Mouse (Mus musculus): Measurements from ENCODE around the gene Fcer1g.
A peak's percentile ranks its signal among the peaks of the same experiment; 100 is the strongest.

Fcer1g gene

DNA sequence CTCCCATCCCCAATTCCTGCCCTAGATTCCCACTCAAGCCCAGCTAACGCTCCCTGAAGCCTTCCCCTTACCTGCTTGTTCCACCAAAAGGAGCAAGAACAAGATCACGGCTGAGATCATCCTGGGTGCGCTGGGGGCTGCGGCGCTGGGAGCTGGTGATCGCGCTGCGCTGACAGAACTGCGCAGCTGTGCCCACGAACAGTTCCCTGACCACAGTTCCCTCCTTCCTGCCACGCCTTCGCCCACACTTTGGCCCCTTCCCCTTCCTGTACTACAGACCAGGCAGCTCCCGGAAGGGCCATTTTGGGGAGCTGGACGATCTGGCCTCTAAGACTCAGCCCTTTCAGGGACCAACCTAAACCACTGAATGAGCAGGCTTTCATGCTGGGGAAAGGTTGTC, at the start of gene Fcer1g:
Fcer1g (minus strand) TSS at position 240 of the 400 bp plus-strand sequence.
- peak; percentile 41 to 44 for DNase-seq (ENCODE audit: low spot score in 2 of 2)

DNA sequence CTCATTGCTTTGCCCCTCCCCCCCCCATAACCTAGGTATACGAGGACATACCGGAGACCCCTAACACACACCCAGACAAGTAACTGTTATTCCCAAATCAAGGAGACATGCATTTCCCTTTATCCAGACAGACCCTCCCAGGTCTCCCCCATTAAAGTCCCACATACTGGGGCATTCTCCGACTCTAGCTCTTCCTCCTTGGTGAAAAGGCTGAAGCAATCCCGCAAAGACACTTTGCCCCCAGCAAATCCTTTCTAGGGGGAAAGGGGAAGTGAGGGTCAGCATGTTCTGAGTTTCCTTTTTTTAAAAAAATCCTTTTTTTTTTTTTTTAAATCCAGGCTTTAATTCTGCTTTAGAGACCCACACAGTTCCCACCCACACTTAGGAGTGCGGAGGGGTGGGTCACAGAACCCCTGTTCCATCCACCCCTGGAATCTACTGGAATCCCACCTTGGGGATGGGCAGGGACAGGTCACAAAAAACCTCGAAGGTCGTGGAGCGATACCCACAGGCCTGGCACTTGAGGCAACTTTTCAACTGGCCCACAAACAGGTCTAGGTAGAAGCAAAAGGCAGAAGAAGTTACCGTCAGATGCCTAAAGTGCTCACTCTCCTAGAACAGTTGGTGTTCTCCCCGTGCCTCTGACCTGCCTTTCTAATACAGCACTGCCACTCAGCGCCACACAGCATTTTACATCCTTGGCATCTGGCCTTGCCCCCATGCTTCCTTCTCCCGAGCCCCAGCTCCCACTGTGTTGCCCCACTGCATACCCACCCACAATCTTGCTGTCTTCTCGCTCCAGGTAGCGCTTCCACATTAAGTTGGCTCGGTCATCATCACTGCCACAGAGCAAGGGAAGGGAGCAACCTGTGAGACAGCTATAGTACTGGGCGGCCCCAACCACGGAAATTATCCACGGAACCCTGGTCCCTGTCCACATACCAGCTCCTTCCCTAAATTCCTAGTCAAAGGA, 49.3 kb upstream of the Fcer1g start:
- peak in 1 of 2 experiments; percentile 1 for DNase-seq (ENCODE audit: low spot score in 2 of 2)

DNA sequence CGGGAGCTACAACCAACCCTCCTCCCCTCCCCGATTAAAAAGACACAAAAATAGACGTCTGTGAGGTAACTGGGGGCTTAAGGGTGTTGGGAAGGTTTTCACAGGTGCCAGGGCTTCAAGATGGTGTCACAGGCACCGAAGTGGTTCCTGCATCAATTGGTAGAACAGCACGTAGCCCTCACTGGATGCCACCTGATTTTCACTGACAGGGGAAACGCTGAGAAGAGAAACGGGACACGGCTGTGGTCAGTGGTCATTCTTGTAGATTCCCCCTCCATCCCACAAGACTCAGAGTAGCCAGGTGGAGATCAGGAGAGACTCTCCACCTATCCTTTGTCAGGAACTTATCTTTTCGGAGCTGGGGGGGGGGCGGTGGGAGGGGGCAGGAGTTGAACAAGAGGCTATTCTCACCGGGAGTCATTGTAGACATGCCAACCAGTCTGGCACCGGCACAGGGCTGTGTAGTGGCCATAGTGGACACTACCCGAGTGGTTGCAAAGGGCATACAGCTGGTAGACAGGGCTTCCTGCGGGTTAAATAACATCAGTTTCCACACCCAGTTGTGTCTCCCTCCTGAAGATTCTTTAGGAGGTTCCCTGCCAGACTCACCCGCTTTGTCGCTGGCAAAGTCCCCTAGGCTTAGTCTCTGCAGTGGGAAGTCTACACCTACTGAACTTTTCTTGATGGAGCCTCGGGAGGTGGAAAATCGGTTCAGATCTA, 48.1 kb upstream of the Fcer1g start:
- no peak for DNase-seq (ENCODE audit: low spot score in 2 of 2)

DNA sequence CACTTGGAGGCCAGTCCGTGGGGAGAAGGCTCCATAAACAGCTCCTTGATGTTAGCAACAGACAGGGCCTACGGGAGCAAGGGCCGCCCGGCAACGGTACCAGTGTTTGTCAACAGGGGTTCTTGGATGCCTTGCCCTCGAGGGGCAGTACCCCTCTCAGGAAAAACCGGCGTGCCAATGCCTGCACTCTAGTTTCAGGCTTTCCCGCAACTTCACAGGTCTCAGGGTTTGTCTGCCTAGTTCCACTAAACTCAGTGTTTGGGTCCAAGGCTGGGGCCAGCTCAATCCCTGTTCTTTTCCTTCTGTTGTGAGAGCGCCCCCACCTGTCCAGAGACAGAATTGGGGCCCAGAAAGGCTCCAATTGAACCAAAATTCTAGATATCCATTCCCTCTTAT, 47.4 kb upstream of the Fcer1g start:
- peak; percentile 64 to 82 for DNase-seq (ENCODE audit: low spot score in 2 of 2)

DNA sequence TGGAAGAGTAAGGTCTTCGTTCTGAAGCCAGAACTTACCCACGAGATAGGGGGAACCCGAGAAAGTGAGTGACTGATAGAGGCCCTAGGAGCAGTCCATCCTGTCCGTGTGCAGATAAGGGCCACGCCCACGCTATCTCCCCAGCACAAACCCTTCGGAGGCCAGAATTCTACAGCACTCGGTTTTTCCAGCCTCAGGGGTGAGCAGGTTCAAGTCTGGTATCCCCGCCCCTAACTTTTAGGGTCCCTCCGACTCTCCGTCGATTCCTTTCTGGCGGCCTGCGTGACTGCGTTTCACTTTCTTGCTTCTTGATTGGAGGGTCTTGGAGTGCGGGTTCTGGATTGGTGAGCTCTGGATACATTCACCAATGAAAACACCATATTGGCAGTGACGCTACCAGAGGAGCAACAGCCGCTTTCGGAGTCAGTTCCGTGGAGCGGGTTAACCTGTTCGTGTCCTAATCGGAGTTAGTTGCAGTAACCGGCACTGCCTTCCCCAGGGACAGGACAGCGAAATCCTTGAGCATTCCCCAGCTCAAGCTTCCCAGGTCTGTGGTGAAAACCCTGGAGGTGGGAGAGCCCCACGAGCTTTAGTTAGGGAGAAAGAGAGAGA, 46.9 kb upstream of the Fcer1g start, which contains the start of gene Ppox:
Ppox (minus strand) TSS at position 271 of the 612 bp plus-strand sequence.
- DNase-seq (ENCODE audit: low spot score in 2 of 2) = peak; percentile 93 to 96

DNA sequence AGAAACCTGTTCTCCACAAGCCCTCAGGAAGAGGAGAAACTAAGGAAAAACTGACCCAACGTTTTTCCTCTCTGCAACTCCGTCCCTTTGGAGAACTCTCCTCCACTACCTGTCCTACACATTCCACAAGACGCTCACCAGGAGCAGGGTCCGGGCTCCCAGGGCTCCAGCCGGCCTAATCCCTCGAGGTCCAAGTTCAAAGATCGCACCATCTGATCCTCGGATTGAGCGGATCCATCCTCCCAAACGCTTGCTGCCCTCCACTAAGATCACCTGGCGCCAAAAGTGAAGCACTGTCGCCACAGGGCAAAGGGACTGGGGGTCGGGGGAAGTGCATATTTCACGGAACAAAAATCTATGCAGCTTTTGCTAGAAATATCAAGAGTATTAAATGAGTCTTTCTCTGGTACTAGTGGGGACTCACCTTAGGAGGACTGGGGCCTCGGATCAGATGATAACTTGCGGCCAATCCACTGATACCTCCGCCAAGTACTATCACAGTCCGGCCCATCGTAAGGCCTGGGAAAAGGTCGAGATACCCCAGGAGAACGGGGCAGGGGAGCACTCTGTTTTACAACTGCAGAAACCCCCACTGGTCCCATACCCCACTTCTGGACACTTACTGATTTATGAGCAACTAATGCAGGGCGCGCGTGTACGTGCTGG, 46.2 kb upstream of the Fcer1g start:
- DNase-seq (ENCODE audit: low spot score in 2 of 2) = no peak

DNA sequence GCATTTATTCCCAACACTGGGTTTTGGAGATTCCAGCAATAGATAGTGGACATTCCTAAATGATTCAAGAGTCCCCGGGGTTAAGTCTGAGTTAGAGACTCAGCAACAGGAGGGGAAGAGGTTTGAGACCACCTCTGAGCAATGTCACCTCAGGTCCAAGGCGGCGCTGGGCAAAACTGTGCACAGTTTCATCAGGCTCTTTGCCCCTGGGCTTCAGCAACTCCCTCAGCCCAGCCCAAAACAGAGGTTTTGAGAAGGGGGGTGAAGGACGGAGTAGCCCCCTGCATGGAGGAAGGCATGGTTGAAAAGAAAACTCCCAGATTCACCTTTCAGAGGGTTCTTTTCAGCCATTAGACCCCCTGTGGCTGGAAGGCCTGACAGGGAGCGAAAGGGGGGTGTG, 45.6 kb upstream of the Fcer1g start:
- DNase-seq (ENCODE audit: low spot score in 2 of 2) = no peak

DNA sequence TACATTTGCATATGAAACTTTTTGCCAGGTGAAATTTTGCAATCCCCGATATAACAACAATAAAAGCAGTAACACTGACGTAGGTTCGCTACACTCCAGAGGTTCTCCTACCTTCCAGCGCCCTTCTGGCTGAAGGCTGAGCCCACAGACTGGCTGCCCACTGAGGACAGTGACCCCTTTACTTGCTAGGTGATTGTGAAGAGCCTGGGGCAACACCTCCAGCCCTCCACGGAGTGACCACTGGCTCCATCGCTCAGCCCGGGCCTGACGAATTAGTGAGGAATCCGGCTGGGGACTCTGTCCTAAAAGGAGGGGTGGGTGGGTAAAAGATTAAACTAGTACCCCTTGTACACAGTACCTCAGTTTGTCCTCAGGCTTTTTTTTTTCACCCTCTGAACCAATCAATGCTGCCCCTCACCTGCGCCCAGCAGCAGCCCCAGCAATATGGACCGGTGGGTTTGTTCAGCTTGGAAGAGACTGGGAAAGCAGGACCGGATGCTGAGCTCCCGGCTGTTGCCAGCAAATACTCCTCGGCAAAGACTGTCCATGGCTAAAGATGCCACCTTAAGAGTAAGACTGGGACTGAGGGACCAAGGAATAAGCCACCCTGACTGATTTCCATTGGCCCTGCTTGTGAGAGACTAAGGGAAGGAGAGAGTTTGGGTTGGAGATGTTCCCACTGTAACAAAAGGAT, 45.0 kb upstream of the Fcer1g start:
- no peak for DNase-seq (ENCODE audit: low spot score in 2 of 2)

DNA sequence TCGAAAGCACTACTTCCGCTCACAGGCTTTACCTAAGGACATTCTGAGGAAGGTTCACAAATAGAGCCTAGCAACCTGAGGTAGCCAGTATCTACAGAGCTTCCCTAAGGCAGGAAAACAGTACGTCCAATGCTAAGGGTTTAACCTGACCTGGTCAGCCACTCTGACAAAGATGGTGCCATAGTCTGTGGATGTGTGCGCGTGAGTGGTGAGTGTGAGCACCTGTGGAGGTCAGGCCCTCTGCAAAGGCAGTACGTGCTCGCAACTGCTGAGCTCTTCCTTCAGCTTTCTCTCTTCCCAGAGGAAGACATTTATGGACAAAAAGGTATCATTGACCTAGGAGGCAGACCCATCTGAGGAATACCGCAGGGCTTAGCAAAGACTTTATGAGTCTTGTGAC, 44.3 kb upstream of the Fcer1g start:
- no peak for DNase-seq (ENCODE audit: low spot score in 2 of 2)

DNA sequence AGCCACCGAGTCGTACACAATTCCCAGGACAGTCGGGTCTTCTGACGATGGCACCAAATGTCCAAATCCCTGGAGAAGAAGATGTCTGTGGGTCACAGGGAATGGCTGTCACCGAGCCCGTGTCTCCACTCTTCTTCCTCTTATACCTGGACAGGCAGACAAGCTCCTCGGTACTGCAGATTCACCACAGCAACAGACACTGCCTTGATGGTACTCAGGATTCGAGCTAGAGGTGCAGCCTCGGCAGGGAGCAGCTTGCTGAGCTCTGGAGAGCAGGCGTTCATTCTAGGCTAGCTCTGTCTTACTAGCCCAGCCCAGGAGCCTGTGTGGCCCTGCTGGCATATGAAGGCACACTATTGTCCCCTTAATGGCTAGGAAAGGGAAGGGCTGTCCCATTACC, 43.6 kb upstream of the Fcer1g start:
- DNase-seq (ENCODE audit: low spot score in 2 of 2) = no peak

DNA sequence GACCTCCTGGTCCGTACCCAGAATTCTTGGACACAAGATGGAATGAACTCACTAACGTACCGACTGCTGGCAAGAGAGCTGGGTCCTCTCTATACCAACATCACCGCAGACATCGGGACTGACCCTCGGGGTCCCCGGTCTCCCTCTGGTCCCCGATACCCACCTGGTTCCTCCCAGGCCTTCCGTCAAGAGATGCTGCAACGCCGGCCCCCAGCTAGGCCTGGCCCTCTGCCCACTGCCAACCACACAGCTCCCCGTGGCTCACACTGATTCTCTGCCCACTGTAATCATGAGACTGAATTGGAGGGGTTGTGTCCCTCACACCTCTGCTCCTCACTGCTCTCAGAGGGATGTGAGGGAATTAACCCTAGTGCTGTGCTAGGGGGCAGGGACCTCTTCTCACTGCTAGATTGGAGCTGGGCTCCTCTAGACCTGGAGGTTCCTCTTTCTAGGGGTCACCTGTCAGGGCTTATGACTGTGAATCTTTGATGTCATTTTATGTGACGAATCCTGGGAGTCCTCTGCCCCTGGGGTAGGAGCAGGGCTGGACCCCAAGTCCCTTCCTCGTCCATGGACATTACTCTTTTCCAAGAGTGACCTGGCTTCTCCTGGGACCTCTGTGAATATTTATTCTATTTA, 42.1 kb upstream of the Fcer1g start:
- no peak for DNase-seq (ENCODE audit: low spot score in 2 of 2)

DNA sequence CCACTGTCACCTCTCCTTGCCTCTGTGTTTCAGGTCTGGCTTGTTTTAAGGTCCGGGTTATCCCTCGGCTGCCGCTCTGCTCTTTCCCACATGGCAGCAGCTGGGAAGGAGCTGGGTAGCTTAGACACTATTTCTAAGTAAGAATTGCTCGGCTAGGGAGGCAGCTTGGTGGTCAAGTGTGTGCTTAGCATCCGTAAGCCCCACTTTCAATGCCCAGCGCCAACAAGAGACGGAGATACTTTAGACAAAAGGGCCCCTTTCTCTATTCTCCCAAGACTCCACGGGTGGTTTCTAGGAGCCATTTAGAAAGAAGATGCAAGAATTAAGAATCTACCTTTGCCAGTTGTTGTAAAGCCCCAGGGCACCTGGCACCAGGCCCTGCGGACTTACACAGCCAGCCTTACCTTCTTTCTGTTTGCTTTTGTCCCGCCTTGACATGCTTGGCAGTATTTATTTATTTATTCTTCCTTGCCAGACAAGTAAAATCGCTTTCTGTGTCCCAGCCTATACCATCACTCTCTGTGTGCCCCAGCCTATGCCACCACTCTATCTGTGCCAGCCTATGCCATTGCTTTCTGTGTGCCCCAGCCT, 41.1 kb upstream of the Fcer1g start:
- no peak for DNase-seq (ENCODE audit: low spot score in 2 of 2)

DNA sequence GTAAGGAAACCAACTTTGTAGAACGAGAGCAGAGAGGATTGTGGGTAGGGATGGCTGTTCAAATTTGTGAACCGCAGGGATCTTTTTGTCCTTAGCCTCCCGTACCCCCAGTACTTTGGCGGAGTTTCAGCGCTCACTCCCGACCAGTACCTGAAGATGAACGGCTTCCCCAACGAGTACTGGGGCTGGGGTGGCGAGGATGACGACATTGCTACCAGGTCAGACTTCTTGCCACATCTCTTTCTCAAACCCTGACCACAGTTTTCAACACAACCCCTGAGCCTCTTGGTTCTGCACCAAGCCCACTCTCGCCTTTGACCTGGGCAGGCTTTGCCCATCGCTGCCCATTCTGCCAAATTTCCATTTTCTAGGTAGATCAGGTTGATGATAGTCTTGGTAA, 40.0 kb upstream of the Fcer1g start:
- DNase-seq (ENCODE audit: low spot score in 2 of 2) = no peak

DNA sequence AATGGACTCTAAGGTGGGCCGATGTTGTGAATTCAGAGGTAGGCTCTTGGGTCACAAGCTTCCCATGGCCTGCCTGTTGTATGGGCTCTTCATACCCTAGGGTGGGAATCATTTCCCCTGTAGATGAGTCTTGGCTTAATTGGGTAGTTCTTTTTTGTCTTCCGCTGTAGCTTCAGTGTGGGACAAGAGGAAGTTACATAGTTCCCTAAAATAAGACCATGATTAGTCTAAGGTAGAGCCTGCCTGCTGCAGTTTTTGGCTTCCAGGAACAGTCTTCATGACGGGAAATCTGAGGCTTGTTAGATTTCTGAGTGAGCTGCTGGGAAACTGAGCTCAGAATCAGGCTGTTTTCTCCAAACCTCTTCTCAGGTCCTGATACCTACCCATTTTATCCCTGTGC, 37.9 kb upstream of the Fcer1g start:
- DNase-seq (ENCODE audit: low spot score in 2 of 2) = no peak

DNA sequence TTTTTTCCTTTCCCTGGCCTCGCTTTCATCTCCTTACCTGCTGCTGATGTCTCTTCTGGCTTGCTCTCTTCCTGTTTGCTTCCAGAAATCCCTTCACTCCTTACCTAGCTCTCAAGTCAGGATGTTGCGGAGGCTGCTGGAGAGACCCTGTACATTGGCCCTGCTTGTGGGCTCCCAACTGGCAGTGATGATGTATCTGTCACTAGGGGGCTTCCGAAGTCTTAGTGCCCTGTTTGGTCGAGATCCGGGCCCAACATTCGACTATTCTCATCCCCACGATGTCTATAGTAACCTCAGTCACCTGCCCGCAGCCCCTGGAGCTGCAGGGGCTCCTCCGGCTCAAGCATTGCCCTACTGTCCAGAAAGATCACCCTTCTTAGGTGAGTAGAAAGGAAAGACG, 37.5 kb upstream of the Fcer1g start:
- DNase-seq (ENCODE audit: low spot score in 2 of 2) = no peak

DNA sequence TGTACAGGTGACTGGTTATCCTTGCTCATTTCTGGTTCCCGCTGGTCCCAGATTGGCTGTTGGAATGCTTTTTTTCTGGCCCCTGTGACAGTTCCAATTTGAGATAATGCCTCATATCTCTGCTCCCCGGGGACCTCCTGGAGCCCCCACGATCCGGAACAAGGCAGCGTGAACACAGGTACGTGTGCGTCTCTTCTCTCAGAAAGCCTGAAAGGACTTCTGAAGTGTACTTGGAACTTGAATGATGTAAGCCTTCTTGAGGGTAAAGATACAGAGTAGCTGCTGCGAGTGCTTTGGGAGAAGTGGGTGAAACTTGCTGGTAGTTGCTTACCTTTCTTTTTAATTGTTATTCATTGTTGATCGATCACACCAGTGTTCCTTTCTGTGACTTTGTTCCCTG, 37.0 kb upstream of the Fcer1g start:
- no peak for DNase-seq (ENCODE audit: low spot score in 2 of 2)

DNA sequence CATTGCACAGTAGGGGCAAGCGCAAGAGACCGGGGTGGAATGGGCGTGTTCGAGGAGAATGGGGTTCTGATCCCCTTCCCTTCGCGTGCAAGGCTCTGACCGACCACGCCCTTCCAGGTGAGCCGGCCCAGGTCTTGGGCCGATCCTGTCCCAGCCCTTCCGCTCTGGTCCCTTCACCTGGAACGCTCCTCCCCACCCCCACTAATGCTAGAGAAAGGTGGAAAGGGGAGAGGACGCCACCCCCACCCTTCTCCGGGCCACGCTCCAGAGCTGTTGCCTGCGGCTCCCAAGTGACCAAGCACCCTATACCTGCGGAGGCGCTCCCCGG, 36.4 kb upstream of the Fcer1g start:
- peak in 1 of 2 experiments; percentile 60 for DNase-seq (ENCODE audit: low spot score in 2 of 2)

DNA sequence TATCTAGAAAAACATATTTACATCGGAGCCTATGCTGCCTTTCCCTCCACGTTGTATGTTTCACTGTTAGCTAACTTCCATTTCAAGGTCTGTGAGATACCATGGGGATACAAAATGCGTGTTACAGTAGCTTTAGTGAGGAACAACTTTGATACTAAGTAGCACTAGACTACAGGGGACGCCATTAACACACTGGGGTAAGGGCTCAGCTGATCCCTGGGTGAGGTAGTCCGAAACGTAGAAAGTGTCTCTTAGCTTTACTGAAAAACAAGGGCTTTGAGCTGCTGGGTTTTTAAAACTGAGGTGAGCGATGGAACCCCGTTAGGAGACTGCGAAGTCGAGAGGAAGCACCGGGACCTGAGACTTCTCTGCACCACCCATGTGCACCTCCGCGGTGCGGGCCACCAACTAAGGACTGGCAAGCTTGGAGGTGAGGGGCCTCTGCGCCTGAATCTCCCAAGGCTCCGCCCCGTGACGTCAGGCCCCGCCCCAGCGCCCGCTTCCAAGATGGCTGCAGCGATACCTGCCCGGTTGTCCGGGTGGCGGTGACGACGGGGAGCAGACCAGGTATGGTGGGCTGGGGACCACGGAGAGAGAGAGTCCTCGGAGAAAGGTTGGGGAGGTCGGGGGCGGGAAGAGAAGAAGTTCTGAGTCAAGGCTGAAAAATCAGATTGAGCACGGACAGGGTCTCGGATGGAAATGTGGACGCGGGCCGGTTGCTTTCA, 35.8 kb upstream of the Fcer1g start, which contains the start of gene B4galt3:
B4galt3 (plus strand) TSS at position 481 of the 725 bp plus-strand sequence.
- DNase-seq (ENCODE audit: low spot score in 2 of 2) = peak; percentile 96

DNA sequence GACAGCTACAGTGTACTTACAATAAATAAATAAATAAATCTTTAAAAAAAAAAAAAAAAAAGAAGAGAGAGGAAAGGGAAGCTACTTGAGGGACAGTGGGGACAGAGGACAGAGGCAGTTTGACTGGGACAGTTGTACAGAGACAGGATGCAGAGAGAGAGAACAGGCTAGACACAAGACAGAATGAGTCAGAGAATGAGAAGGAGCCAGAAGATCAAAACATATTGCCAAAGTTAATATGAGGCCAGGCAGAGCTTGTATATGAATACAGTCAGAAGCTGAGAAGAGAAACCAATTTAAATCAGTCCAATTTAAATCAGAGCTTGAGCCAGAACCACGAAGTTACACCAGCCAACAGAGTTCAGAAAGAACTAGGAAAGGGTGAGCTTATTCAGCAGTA, 34.2 kb upstream of the Fcer1g start:
- DNase-seq (ENCODE audit: low spot score in 2 of 2) = no peak
